Mouse (Mus musculus) lung, postnatal 4 days (tissue): ENCODE results near the gene Fam102a.

Experiments used
- DNase-seq, 2 experiments: peaks; one replicate each; pipeline ENCODE4 v3.0.0; 2021

Gene Fam102a

GRCm38 (mm10) chr2:32517233-32517867 is 17.8 kb upstream of the Fam102a start:
- no peak for DNase-seq

GRCm38 (mm10) chr2:32520034-32520990 is 14.8 kb upstream of the Fam102a start:
- DNase-seq = no peak

- DNase-seq = no peak
Observed at GRCm38 (mm10) chr2:32524536-32525031, 10.5 kb upstream of the Fam102a start.

- no peak for DNase-seq
Observed at GRCm38 (mm10) chr2:32525816-32526215, 9.3 kb upstream of the Fam102a start.

GRCm38 (mm10) chr2:32527468-32527966 is 7.6 kb upstream of the Fam102a start:
- DNase-seq = no peak

GRCm38 (mm10) chr2:32528326-32528725 is 6.8 kb upstream of the Fam102a start:
- DNase-seq = no peak

- no peak for DNase-seq
Observed at GRCm38 (mm10) chr2:32530479-32530878, 4.7 kb upstream of the Fam102a start.

GRCm38 (mm10) chr2:32533163-32533562 is 2.0 kb upstream of the Fam102a start:
- no peak for DNase-seq

- peak; percentile 68 to 69 for DNase-seq
Observed at GRCm38 (mm10) chr2:32534061-32534732, 935 bp upstream of the Fam102a start.

GRCm38 (mm10) chr2:32535501-32535991 is 414 bp downstream of the Fam102a start:
- DNase-seq = peak; percentile 81 to 88

GRCm38 (mm10) chr2:32536086-32536633 is 1.0 kb downstream of the Fam102a start:
- DNase-seq = peak; percentile 35 to 38

- DNase-seq = peak; percentile 60 to 71
Observed at GRCm38 (mm10) chr2:32536634-32537359, 1.7 kb downstream of the Fam102a start.

GRCm38 (mm10) chr2:32537360-32537905 is 2.3 kb downstream of the Fam102a start:
- DNase-seq = peak; percentile 42 to 53

- DNase-seq = no peak
Observed at GRCm38 (mm10) chr2:32537941-32538340, 2.8 kb downstream of the Fam102a start.

GRCm38 (mm10) chr2:32538461-32538860 is 3.3 kb downstream of the Fam102a start:
- peak; percentile 19 to 36 for DNase-seq

- no peak for DNase-seq
Observed at GRCm38 (mm10) chr2:32539452-32539981, 4.4 kb downstream of the Fam102a start.

GRCm38 (mm10) chr2:32541333-32541908 is 6.3 kb downstream of the Fam102a start:
- no peak for DNase-seq

GRCm38 (mm10) chr2:32541986-32542573 is 6.9 kb downstream of the Fam102a start:
- DNase-seq = no peak

GRCm38 (mm10) chr2:32543031-32543449 is 7.9 kb downstream of the Fam102a start:
- no peak for DNase-seq

GRCm38 (mm10) chr2:32546951-32547350 is 11.8 kb downstream of the Fam102a start:
- no peak for DNase-seq
